Mouse (Mus musculus) myocyte (in vitro differentiated cells): ENCODE measurements around the gene Pnma5.

Experiments
- MAX ChIP-seq: IDR thresholded peaks from one replicate; pipeline ENCODE4 v1.6.1; 2011; ENCODE audit warnings: low read depth, mild to moderate bottlenecking, control low read depth
- POLR2A ChIP-seq: IDR thresholded peaks from one replicate; pipeline ENCODE4 v1.6.1; 2011; ENCODE audit warnings: low read depth, mild to moderate bottlenecking, control low read depth, moderate library complexity; ENCODE audit not compliant: insufficient read length
- REST ChIP-seq: IDR thresholded peaks from one replicate; pipeline ENCODE4 v1.6.1; 2011; ENCODE audit warnings: mild to moderate bottlenecking, control low read depth, moderate library complexity; ENCODE audit not compliant: insufficient read depth, insufficient read length

GRCm38 (mm10) chrX:72988431-72988830, 48.5 kb downstream of the Pnma5 start:
- no peak for TF ChIP-seq POLR2A
- no peak for TF ChIP-seq REST
- no peak for TF ChIP-seq MAX
